Mouse (Mus musculus) cerebellum, postnatal 25 days (tissue): Measurements from ENCODE around the gene Setx.
"Not testable (repeated sequence)": the region's sequence is repeated elsewhere in the genome, so short reads cannot be mapped to it uniquely, and the experiment has no call there.

ENCODE experiments used
- DNase-seq, 2 experiments: peaks; one replicate each; pipeline ENCODE4 v3.0.0; 2021; ENCODE audit warnings: mixed read lengths in 2 of 2

Setx gene

DNA sequence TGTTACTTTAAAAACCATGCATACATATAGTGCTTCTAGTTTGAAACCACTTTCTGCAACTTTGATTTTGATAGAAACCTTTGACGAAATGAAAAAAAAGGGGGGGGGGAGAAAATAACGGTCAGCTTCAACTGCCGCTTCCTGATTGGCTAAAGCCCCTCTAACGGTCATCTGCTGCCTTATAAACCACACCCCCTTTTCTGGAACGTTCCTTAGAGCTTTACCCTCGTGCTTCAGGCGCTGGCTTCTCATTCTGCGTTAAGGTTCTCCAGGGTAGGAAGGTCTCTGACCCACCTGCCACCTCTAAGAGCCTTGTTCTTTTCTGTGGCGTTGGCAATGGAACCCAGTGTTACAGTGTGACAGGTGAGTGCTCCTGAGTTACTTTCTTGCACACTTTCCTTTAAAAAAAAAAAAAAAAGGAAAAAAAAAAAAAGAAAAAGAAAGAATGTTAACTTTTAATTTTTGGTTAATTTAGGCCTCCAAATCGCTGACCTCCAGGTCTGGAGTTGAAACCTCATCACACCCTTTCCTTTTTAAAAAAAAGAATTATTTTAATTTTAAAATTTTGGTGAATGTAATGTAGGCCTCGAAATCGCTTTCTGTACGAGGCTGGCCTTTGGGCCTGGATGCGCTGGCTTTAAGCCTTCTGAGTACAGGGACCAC lies at the start of gene Setx:
Gene Setx, plus strand, starts transcription at position 275 of the 663 bp plus-strand sequence.
- peak; percentile 14 to 17 for DNase-seq

DNA sequence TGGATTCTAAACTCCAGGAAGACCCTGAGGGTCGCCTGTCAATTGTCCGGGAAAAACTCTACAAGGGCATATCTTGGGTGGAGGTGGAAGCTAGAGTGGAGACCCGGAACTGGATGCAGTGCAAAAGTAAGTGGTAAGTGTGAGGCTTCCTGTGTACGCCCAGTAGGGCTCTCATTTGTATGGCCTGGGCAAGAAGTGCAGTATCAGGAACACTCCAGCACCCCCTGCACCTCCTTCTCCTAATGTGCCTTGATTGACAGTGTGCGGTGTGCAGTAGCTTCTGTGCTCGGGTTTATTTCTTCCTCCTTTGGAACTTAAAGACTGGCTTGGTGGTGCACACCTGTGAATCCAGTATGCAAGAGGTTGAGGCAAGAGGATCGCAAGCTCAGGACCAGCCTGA lies 49.3 kb upstream of the Setx start:
- DNase-seq = no peak

DNA sequence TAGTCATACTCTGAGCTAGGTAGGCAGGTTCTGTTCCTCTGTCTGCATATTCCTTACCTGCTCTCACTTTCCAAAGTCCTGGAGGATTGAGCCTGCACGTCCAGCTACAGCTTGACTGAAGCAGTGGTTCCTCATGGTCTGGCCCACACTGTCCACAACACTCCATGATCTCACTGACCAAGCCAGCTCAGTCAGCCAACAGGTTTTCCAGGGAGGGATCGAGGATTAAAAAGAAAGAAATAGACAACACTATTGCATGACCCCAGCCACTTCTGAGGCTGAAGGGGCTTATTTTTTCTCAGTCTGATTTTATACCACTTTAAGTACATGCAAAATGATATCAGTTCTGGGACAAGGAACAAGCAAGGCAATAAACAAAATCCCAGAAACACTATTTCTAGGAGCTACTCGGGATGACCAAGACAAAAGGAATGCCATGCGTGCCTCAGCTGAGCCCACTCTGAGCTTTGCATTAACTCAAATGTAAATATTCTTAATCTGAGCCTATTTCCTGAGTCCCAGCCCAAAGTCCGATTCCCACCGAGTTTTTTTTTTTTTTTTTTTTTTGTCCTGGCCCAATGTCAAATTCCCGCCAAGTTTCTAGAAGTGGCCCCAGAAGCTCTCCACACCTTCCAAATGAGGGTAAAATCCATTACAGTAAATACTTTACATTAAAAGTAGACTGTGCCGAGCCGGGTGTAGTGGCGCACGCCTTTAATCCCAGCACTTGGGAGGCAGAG lies 48.5 kb upstream of the Setx start:
- DNase-seq = no peak

DNA sequence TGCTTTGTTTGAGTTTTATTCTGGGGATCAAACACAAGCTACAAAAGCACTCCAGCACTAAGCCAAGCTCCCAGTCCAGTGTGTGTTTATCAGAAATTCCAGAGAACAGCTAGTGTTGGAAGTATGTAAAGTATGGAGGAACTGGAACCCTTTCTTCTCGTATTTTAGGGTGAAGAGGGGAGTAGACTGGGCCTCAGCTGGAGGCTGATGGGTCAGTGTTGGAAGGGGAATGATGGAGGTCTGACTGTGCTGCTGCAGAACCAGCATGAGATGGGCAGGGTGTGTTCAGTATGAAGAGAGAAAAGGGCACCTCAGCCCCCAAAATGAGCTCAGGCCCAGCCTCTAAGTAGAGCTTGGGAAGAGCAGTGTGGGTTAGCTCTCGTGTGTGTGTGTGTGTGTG lies 47.8 kb upstream of the Setx start:
- DNase-seq = no peak

DNA sequence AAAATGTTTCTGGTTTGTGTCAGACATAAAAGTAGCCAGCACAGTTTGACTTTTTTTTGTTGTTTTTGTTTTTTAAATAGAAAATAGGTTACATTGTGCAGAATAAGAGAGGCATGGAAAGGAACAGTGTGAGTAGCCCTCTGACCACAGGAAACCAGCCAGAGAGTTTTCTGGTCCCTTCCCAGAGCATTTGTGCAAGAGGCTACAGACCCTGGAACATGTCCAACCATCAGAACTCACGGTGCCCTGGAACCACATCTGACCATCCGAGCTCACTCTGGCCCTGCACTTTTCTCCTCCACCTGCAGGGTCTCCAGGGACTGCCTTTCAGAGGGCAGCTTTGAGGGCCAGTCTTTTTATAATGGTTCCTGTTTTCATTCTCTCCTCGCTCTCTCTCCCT lies 42.0 kb upstream of the Setx start:
- no peak for DNase-seq

DNA sequence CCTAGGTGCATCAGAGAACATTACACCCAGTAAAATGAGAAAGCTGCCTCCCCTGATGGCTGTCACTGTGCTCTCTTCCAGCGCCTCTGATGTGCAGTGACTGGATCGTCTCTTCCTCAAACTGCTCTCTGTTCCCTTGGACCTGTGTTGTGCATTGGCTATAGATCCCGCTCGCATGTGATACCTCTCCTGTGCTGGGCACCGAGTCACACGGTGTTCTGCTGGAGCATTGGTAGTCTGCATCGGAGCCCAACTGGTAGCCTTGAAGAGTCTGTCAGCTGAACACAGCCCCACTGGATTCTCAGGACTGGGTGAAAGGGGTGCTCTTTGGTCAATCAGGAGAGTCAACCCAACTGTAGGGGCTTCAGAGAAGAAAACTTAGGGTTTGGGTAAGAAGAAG lies 38.0 kb upstream of the Setx start:
- DNase-seq = no peak

DNA sequence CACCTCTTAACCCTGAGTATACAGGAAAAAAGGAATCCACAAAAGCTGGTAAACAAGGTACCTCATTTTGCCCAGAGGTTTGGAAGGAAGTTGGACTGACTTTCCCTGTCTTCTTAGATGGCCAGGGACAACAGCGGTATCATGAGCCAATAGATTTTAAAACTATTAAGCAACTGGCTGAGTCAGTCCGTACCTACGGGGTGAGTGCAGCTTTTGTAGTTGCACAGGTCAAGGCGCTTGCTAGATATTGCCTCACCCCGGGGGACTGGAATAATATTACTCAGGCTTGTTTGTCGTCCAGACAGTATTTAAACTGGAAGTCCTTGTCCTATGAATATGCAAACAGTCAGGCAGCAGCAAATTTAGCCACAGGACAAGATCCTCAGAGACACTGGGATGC lies 34.7 kb upstream of the Setx start:
- not testable (repeated sequence) for DNase-seq

DNA sequence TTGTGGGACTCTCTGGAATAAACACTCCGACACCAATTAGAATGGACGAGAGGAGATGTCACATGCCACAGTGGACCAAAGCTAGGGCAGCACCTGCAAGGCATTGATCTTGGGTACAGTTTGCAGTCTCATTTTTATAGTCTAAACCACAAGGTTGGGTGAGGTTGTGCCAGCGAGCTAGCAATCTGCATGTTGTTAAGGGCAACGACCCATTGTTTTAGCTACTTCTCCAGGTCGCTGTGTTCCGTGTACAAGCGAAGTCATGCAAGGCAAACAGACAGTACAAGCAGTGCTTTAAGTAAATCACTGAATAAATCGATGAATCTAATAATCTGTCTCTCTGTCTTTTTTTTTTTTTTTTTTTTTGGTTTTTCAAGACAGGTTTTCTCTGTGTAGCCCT lies 28.3 kb upstream of the Setx start:
- no peak for DNase-seq

DNA sequence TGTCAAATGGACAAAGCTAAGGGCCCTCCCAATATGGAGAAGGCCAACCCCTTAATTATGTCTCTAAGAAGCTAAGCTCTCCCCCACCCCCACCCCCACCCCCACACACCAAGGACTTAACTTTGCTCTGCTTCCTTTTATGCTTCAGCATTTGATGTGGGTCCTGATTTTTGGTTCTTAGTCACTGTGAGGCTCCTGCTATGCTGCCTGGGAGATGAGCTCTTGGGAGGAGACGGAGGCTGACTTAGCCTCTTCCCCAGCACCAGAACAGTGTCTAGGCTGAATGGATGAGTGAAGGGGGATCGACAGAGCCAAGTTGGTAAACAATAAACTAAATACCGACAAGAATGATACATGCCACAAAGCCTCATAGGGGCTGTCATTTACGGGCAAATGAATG lies 27.2 kb upstream of the Setx start:
- no peak for DNase-seq

DNA sequence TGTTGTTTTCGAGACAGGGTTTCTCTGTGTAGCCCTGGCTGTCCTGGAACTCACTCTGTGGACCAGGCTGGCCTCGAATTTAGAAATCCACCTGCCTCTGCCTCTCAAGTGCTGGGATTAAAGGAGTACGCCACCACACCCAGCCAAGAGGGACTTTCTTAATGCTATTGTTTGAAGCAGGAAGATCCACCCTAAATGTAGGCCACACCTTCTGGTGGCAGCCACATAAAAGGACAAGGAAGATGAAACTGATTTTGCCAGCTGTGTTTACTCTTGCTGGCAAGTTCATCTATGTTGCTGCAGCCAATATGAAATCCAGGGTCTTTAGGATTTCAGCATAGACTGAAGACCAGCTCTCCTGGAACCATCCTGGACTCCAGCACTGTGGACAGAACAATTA lies 26.5 kb upstream of the Setx start:
- DNase-seq = no peak

DNA sequence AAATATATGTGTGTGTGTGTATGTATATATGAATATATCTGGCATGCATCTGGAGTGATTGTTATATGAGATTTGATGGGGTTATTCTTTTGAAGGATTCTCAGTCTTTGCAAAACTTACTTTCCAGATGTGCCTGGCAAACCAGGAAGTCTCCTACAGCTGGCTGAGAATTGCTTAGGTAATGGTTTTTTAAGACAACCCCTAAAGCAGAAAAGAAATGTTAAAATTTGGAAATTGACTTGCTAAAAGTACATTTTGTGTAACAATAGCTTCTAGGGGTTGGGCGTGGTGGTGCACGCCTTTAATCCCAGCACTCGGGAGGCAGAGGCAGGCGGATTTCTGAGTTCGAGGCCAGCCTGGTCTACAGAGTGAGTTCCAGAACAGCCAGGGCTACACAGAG lies 26.0 kb upstream of the Setx start:
- not testable (repeated sequence) for DNase-seq

DNA sequence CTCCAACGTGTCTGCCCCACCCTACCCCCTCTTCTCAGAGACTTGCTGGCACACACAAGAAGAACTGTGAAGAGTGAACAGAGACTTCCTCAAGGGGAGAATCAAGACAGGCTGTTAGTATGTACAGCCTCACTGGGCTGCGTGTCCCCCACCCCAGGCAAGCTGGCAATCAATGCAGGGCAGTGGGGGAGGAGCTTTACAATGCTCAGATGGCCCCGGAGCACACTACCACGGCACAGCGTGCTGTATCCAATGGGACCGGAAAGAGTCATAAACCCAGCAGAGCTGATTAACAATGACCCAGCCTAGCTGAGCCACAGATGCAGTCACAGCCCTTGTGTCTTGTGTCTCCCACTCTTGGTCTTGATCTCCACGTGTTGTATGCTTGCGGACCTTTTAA lies 25.2 kb upstream of the Setx start:
- DNase-seq = no peak

DNA sequence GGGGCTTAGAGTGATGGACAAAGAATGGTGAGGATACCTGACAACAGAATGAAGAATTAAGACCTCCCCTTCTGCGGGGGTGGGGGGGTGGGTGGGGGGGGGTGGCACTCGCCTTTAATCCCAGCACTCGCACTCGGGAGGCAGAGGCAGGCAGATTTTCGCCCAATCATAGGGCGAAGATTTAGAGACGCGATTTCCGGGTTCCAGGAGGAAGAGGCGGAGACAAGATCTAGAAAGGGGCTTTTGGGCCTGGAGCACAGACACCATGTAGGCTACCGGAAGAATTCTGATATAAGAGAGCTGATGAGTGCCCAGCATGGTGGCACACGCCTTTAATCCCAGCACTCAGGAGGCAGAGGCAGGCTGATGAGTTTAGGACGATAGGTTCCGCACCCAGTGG lies 24.3 kb upstream of the Setx start:
- no peak for DNase-seq

DNA sequence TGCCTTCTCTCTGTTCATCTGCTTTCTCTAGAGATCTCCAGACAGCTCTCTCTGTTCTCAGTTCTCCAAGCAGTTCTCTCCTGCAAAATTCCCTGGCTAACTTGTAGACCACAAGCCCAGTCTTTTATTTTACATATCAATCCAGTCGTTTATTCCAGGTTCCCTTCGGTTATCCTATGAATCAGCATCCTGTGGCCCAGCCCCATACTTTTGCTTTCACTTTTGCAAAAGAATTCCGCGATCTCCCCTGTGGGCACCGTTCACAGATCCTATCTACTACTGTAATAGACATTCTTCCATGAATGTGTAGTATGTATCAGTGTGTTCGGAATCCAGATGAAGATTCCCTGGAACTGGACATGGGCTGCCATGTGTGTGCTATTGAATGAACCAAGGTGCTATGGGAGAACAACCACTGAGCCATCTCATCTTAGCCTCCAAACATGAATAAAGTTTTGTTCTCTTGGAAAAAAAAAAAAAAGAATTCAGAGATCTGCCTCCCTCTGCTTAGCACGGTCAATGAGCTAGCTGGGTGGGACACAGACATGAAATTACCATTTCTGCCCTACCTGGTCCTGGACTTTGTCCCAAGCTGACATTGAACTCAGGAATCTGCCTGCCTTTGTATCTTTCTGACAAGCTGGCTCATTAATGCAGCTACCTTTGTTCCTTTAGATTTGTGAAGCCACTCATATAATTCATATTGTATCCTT lies 23.0 kb upstream of the Setx start:
- DNase-seq = no peak

DNA sequence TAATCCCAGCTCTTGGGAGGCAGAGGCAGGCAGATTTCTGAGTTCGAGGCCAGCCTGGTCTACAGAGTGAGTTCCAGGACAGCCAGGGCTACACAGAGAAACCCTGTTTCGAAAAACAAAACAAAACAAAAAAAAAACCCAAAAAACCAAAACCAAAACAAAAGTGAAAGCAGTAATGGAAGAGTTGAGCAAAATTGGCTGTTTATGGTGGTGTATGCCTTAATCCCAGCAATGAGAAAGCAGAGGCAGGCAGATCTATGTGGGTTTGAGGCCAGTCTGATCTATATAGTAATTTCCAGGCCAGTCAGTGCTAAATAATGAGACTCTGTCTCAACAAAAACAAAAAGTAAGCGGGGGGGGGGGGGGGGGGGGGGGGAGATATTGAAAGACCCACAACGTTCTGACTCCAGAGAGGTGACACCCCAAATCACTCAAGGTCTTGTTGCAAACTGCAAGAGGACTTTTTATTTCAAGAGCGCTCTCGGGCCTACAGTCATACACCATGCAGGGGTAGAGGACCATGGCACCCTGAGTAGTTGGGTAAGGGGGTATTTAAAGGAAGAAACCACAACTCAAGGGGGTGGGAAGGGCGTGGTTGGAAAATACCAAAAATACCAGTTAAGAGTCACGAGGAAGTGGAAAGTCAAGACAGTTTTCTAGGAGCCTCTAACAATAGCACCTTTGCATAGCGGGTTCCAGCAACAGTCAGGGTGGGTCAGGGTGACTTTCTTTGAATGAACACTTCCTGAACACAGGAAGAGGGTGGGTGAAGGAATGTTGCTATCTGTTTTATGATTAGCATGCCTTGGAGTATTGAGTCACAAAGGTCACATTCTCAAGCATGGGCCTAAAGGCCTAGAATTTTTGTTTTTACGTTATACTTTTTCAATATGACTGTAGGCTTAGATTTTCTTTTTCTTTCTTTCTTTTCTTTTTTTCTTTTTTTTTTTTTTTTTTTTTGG lies 21.3 kb upstream of the Setx start:
- not testable (repeated sequence) for DNase-seq

DNA sequence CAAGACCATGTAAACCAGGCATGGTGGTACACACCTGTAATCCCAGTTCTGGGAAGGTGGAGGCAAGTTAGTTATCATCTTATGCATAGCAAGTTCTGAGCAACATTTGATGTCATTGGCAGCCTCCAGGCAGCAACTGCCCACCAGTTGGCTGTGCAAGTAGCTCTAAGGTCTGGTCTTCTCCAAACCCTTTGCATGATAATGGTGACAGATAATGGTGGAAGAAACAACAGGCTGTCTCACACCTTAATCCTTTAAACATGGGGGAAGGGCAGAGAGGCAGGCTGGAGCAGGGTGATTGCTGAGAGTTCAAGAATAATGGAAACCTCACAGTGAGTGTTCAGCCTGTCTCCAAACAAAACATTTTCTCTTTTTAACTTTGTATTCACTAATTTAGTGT lies 3.0 kb upstream of the Setx start:
- no peak for DNase-seq

DNA sequence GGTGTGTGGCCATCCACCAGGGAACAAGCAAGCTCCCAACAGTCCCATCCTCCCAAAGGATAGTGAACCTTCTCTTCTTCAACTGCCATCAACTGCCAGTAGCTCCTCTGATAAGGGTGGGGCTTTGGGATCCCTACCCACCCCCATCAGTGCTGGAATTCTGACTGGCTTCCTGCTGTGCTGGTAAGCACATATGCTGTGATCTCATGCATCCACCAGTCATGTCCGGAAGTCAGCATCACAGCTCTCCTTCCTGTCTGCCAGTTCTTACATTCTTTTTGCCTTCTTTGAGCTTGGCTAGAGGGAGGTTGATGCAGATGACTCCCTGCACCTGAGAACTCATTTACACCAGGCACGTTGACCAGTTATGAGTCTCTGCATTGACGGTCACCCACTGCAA lies 1.5 kb upstream of the Setx start:
- no peak for DNase-seq

DNA sequence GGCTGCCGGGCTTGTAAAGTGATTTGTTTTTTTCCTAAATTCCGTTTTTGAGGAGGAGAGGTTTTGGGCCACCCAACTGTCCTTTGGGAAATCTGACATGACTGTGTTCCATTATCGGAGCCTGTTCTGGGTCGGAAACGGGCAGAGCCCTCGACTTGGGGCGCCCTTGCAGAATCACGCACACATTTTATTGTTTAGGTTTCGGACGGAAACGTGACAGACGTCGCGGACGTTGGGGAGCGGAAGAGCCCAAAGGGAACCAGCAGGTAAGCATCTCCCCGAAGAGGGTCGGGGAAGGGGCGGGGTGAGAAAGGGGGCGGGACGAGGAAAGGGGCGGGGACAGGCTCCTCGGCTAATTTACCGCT lies 572 bp downstream of the Setx start:
- DNase-seq = no peak

DNA sequence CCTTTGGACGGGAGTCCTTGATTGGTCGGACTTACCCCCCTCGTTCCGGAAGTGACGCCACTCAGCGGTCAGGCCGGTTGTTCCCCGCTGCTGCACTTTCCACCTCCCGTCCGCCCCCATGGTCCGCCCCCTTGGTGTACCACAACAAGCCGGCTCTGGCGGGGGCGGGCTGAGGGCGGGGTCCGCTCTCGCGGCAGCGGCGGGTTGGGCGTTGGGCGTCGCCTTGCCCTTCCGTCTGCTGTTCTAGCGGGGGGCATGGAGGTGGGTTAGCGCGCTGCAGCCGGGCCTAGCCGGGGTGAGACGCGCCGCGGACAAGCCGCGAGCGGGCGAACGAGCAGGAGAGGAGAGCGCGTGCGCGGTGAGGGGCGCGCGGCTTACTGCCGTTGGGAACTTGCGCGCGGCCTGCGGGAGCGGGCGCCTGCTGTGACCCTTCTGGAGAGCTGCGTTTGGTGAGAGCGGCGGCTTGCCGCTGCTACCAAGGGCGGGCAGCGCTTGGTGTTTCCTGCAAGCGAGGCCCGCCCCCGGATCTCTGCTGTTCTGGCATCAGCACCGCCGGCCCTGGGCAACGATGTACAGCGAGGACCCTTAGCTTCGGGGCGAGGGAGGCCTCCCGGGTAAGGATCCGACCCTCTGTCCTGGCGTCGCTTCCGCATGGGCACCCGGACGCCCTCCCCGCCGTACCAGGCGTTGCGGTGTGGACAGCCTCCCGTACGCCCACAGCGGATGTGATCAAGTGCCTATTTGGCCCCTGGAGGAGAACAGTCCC lies 1.1 kb downstream of the Setx start:
- DNase-seq = peak; percentile 99

DNA sequence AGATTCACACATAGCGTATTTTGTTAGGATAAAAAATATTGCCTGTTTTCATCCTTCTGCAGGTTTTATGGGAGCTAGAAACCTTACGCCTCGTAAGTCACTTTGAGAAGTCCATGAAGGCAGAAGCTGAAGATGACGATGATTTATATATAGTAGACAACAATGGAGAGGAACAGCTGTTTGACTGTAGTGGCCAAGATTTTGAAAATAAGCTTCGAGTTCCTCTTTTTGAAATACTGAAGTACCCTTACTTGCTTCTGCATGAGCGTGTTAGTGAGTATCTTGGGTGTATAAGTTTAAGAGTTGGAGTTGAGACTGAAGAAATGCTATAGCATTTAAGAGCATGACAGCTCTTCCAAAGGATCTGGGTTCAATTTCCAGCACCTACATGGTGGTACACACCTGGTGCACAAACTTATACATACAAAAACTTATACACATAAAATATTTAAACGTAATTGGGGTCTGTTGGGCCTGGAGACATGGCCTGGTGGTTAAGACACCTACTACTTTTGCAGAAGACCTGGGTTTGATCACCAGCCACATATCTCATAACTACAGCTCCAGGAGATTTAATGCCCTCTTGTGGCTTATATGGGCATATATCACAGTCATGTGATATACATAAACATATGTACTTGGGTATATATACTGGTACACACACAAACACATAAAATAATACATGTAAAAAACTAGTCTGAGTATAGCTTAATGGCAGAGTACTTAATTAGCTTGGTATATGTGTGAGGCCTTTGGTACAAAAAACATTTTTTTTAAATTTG lies 6.3 kb downstream of the Setx start:
- no peak for DNase-seq

DNA sequence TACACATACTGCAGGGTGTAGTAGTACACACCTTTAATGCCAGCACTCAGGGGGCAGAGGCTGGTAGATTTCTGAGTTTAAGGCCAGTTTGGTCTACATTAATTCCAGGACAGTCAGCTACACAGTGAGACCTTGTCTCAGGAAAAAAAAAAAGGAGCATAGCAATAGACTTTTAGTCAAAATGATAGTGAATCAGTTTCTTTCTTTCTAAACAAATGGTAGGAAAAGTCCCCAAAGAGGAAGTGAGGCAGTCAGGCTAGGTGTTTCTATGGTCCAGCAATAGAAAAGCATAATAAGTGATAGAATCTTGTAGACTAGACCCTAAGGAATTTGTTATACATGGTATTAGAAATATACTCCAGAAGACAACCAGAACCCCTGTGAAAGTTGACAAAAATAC lies 11.2 kb downstream of the Setx start:
- DNase-seq = no peak
